Mouse (Mus musculus): Measurements from ENCODE around the gene Dhrs1.
"Not testable (repeated sequence)": the region's sequence is repeated elsewhere in the genome, so short reads cannot be mapped to it uniquely, and the experiment has no call there.

DNA sequence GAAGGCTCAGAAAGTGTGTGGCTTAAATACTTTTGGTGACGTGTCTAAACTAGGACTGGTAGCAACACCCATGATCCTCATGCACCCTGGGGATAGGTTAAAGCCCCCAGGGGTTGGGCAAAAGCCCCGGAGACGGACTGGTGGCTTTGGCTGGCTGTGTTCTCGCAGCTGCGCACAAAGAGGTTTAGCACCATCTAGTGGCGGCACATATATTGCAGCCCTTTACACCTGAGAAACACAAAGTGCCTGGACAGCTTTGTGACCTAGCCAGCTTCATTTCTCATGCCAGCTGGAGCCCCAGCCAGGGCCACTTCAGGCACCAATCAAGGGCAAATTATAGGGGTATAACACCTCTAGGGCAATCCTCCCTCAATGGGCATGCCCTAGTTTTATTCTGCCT, 14.7 kb upstream of the Dhrs1 start:
- not testable (repeated sequence) for TF ChIP-seq POLR2A (IDR thresholded peaks at IDR 0.05; ENCODE audit: borderline replicate concordance, extremely low read depth, insufficient read depth, insufficient read length, poor library complexity, severe bottlenecking)
- TF ChIP-seq CTCF (IDR thresholded peaks at IDR 0.05; ENCODE audit: borderline replicate concordance, extremely low read depth, insufficient read depth, insufficient read length), result peak; percentile 73
